Mouse (Mus musculus) left cerebral cortex, adult 8-10 months (tissue): Measurements from ENCODE around the gene Egfl8. TPM values are rescaled to one million over a fixed set of nuclear protein-coding genes. Genes with fewer than 3 reads are reported as not detected.

ENCODE experiments used
- DNase-seq, 2 experiments: peaks; one replicate each; pipeline ENCODE4 v3.0.0; 2022; ENCODE audit warnings: low spot score in 2 of 2
- total RNA-seq, 4 experiments: library from RNA; stranded (reverse); gene quantifications; 2 replicates each; pipeline ENCODE4 v1.2.4; 2022

Gene Egfl8
- total RNA-seq, 4 experiments from 2014 or later: 3.0 to 4.9 (median 3.4) TPM

DNA sequence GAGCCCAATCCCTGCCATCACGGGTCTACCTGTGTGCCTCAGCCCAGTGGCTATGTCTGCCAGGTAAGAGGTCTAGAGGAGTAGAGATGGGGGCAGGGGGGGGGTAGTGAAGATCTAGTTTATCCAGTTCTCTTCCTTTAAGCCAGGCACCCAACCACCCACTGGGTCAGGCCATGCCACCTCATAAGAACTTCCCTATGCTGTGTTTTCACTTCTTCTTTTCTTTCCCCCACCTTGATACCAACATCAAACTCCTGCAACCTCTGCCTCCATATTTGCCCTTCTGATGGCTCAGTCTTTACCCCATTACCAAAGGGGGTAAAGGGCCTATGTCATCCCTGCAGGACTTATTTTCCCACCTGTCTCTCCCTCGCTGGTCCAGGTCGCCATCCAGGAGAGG is 37.7 kb downstream of the Egfl8 start:
- no peak for DNase-seq

DNA sequence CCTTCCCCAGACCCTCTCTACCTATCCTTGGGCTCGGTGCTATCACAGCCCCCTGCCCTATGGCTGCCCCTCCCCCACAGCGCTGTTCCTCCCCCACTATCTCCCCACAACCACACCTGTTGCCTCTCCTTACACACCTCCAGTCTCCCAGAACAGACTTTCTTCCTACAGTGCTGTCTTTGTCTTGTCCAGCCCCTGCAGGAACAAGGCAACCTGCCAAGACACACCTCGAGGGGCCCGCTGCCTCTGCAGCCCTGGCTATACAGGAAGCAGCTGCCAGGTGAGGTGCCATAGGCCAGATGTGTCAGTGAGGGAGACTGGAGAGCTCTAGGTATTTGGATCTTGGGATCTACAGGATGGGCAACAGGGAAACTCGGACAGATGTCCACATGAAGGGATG is 39.2 kb downstream of the Egfl8 start:
- DNase-seq: no peak

DNA sequence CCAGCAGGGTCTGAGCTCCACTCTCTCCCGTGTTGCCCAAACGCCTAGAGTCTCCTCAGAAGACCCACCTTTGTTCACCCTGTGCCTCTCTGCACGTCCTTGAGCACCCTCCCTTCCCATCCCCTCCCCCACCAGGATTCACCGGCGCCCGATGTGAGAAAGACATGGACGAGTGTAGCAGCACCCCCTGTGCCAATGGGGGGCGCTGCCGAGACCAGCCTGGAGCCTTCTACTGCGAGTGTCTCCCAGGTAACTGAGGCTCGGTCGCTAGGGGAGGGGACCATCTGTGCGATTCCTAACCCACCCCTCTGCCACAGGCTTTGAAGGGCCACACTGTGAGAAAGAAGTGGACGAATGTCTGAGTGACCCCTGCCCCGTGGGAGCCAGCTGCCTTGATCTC is 43.4 kb downstream of the Egfl8 start:
- DNase-seq: no peak

DNA sequence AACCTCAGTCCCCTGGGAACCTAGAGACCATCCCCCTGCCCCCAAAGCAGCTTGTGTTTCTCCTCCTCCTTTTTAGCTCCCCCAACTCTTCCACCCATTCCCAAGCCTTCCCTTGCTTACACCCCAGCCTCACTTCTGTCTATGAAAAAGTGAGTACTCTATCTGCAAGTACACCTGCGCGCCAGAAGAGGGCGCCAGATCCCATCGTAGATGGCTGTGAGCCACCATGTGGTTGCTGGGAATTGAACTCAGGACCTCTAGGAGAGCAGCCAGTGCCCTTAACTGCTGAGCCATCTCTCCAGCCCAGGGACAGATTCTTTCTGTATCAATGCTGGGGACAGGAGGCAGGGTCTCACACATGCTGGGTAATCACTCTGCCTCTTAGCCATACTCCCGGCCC is 43.9 kb downstream of the Egfl8 start:
- DNase-seq: no peak

DNA sequence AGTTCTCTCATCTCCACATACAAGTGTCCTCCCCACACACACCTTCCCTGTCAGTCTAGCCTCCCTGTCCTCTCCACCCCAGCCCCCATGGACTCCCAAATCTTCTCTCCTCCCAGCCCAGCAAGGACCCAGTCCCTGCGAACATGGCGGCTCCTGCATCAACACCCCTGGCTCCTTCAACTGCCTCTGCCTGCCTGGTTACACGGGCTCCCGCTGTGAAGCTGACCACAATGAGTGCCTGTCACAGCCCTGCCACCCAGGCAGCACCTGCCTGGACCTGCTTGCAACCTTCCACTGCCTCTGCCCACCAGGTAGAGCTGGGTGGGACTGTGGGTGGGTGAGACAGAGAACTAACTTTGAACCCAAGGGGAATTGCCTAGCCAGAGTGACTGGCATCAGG is 45.9 kb downstream of the Egfl8 start:
- no peak for DNase-seq

DNA sequence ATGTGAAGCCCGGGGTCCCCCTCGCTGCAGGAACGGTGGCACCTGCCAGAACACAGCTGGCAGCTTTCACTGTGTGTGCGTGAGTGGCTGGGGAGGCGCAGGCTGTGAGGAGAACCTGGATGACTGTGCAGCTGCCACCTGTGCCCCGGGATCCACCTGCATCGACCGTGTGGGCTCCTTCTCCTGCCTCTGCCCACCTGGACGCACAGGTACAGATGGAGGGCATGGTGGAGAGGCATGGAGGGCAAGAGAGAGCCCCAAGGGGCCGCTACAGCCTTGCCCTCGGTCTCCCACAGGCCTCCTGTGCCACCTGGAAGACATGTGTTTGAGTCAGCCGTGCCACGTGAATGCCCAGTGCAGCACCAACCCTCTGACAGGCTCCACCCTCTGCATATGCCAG is 47.4 kb downstream of the Egfl8 start:
- no peak for DNase-seq

DNA sequence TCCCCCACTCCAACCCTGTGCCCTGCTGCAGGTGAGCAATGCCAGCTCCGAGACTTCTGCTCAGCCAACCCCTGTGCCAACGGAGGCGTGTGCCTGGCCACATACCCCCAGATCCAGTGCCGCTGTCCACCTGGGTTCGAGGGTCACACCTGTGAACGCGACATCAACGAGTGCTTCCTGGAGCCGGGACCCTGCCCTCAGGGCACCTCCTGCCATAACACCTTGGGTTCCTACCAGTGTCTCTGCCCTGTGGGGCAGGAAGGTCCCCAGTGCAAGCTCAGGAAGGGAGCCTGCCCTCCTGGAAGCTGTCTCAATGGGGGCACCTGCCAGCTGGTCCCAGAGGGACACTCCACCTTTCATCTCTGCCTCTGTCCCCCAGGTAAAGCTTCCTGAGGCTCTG is 48.5 kb downstream of the Egfl8 start:
- DNase-seq: no peak

DNA sequence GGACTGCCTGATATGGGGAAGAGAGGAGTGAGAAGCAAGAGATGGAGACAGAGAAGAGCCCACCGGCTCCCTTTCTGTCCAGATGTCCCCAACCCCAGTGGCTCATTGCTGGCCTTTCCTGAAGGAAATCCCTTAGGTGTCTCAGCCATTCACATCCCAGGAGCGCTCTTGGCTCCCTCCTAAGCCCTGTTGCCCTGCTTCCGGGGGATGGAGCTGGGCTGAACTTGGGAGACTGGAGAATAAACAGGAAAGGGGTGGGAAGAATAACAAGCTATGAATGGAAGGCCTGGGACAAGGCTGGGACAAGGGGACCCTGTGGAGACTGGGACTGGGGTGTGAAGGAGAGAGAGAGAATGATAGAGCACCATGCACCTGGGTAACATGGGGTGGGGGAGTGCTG is 51.0 kb downstream of the Egfl8 start:
- DNase-seq: no peak

DNA sequence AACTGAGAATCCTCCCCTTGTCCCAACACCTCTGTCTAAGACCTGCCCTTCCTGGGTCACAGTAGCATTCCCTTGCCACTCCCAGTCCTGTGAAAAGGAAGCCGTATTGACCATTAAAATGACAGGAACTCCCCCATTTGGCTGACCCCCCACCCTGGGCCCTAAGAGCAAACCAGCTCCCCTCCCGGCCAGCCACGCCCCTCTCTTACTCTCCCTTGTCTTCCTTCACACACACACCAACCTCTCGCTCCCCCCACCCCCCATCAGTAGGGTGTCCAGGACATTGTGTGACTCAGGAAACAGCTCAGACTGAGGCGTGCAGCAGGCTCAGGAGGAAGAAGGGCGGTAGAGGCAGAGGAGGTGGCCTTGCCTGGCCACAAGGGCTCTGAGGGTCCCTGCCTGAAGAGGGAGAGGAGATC is 51.8 kb downstream of the Egfl8 start, which contains the start of gene Notch4:
Notch4 (plus strand) TSS at position 266 of the 419 bp plus-strand sequence.
- DNase-seq: no peak

DNA sequence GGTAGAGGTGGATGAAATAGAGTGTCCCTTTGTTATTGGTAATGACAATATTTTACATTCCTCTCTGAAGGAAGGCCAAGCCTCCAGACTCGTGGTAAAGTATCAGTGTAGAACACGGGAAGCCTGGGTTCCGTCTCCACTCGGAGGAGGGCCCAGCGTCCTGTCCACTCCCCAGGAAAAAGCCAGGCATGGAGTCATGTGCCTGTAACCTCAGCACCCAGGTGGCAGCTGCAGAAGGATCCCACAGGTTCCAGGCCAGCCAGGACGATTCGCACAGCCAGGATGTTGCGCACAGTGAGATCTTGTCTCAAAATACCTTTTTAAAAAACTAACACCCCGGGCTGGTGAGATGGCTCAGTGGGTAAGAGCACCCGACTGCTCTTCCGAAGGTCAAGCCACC is 52.4 kb downstream of the Egfl8 start:
- DNase-seq: no peak

Other genes starting within 250 kb of the Egfl8 start
- not detected for gene Btnl1, start 238.8 kb downstream of the Egfl8 start, total RNA-seq
- 1 to 10 TPM; 3.3 to 5.1 (median 4.3) TPM for gene BC051142, start 217.2 kb downstream of the Egfl8 start, total RNA-seq
- gene Btnl4, start 138.7 kb downstream of the Egfl8 start, total RNA-seq: not detected
- not detected for gene Btnl6, start 98.6 kb downstream of the Egfl8 start, total RNA-seq
- 10 to 100 TPM in 1 of 4 experiments, 1 to 10 TPM in 3; 9.4 to 13.0 (median 9.6) TPM for gene Notch4, start 51.7 kb downstream of the Egfl8 start, total RNA-seq
- 1 to 10 TPM; 2.1 to 4.2 (median 3.4) TPM for gene Gpsm3, start 26.2 kb downstream of the Egfl8 start, total RNA-seq
- gene Pbx2, start 24.7 kb downstream of the Egfl8 start, total RNA-seq: 10 to 100 TPM; 59.5 to 66.5 (median 62.6) TPM
- gene Ager, start 18.1 kb downstream of the Egfl8 start, total RNA-seq: under 1 TPM; 0.39 to 0.83 (median 0.54) TPM
- 10 to 100 TPM; 73.3 to 77.6 (median 76.0) TPM for gene Rnf5, start 12.3 kb downstream of the Egfl8 start, total RNA-seq
- 100 to 1,000 TPM; 150 to 164 (median 155) TPM for gene Agpat1, start 11.7 kb downstream of the Egfl8 start, total RNA-seq
- gene Ppt2, start 12.5 kb upstream of the Egfl8 start, total RNA-seq: 10 to 100 TPM; 38.1 to 48.6 (median 45.4) TPM
- 100 to 1,000 TPM in 3 of 4 experiments, 10 to 100 TPM in 1; 90.1 to 149 (median 116) TPM for gene Prrt1, start 13.6 kb upstream of the Egfl8 start, total RNA-seq
- gene Fkbpl, start 28.8 kb upstream of the Egfl8 start, total RNA-seq: 10 to 100 TPM; 12.5 to 16.7 (median 14.8) TPM
- gene Atf6b, start 31.2 kb upstream of the Egfl8 start, total RNA-seq: 10 to 100 TPM; 46.3 to 56.8 (median 53.7) TPM
- 1 to 10 TPM; 2.5 to 3.1 (median 2.8) TPM for gene Tnxb, start 54.6 kb upstream of the Egfl8 start, total RNA-seq
- gene C4b, start 127.9 kb upstream of the Egfl8 start, total RNA-seq: 100 to 1,000 TPM in 2 of 4 experiments, 10 to 100 TPM in 2; 27.2 to 188 (median 81.4) TPM
- gene Cyp21a1, start 188.6 kb upstream of the Egfl8 start, total RNA-seq: 1 to 10 TPM in 2 of 4 experiments, not detected in 2; 3.1 to 3.7 TPM
- 10 to 100 TPM; 45.3 to 49.5 (median 47.7) TPM for gene Stk19, start 221.0 kb upstream of the Egfl8 start, total RNA-seq
- 10 to 100 TPM; 31.8 to 37.2 (median 34.0) TPM for gene Dxo, start 221.0 kb upstream of the Egfl8 start, total RNA-seq
- gene Skiv2l, start 234.2 kb upstream of the Egfl8 start, total RNA-seq: 10 to 100 TPM; 61.1 to 73.1 (median 67.3) TPM
- gene Nelfe, start 234.4 kb upstream of the Egfl8 start, total RNA-seq: 10 to 100 TPM; 34.8 to 38.3 (median 37.2) TPM
- under 1 TPM in 1 of 4 experiments, not detected in 3; 0.43 TPM for gene Cfb, start 246.5 kb upstream of the Egfl8 start, total RNA-seq